Mouse (Mus musculus): Measurements from ENCODE around the gene Blvra. TPM values are rescaled to one million over a fixed set of nuclear protein-coding genes. Genes with fewer than 3 reads are reported as not detected.

Blvra gene
- polyA plus RNA-seq, 1 experiment = 18.3 TPM

- H3K9ac ChIP-seq (ENCODE audit: low read depth, poor library complexity, severe bottlenecking) = peak within 1 kb of the TSS; percentile 54
- no peak within 1 kb of the TSS for H3K27ac ChIP-seq (ENCODE audit: insufficient read depth, low read length)
- TF ChIP-seq POLR2A (IDR thresholded peaks at IDR 0.05; ENCODE audit: insufficient read depth, low read length) (peak; percentile 56), EP300 (IDR thresholded peaks at IDR 0.05; ENCODE audit: insufficient read depth, low read depth, low read length) (no peak), CTCF (IDR thresholded peaks at IDR 0.05; ENCODE audit: low read depth, low read length) (no peak)
- no peaks in the 10 kb centered on the region for H3K4me1 ChIP-seq (ENCODE audit: control insufficient read depth, insufficient read depth, low read length)
- no peaks in the 10 kb centered on the region; the same call in 1 of the 2 replicates for H3K27me3 ChIP-seq (ENCODE audit: control insufficient read depth, insufficient read depth, low read length, poor library complexity, severe bottlenecking)
- H3K36me3 ChIP-seq (ENCODE audit: control insufficient read depth, insufficient read depth, low read length, poor library complexity, severe bottlenecking) = peaks cover 5% of the 10 kb centered on the region; the same call in 1 of the 2 replicates
- peak within 1 kb of the TSS; percentile 75 for H3K4me3 ChIP-seq (ENCODE audit: low read depth, low read length)
- no peaks in the 10 kb centered on the region for H3K9me3 ChIP-seq (replicated peaks; ENCODE audit: control insufficient read depth, insufficient read depth, low read length, poor library complexity, severe bottlenecking)
Observed at GRCm38 (mm10) chr2:127143158-127144063, 72.9 kb downstream of the Blvra start, which contains the start of gene Itpripl1. Gene Itpripl1, minus strand, starts transcription at chr2:127143442.

GRCm38 (mm10) chr2:127145699-127146098 lies 75.2 kb downstream of the Blvra start:
- Histone ChIP-seq H3K4me3 (ENCODE audit: low read depth, low read length) (no peak overlapping the region), H3K36me3 (ENCODE audit: control insufficient read depth, insufficient read depth, low read length, poor library complexity, severe bottlenecking) (no peaks in the 10 kb centered on the region; the same call in 1 of the 2 replicates), H3K27ac (ENCODE audit: insufficient read depth, low read length) (no peak overlapping the region), H3K9me3 (replicated peaks; ENCODE audit: control insufficient read depth, insufficient read depth, low read length, poor library complexity, severe bottlenecking) (no peaks in the 10 kb centered on the region), H3K9ac (ENCODE audit: low read depth, poor library complexity, severe bottlenecking) (no peak overlapping the region), H3K4me1 (ENCODE audit: control insufficient read depth, insufficient read depth, low read length) (no peaks in the 10 kb centered on the region), H3K27me3 (ENCODE audit: control insufficient read depth, insufficient read depth, low read length, poor library complexity, severe bottlenecking) (no peaks in the 10 kb centered on the region; the same call in 1 of the 2 replicates)
- TF ChIP-seq EP300 (IDR thresholded peaks at IDR 0.05; ENCODE audit: insufficient read depth, low read depth, low read length) (no peak), POLR2A (IDR thresholded peaks at IDR 0.05; ENCODE audit: insufficient read depth, low read length) (no peak), CTCF (IDR thresholded peaks at IDR 0.05; ENCODE audit: low read depth, low read length) (no peak)

Other genes with a start within 250 kb of the Blvra start
- gene Trpm7, start 194.4 kb upstream of the Blvra start, polyA plus RNA-seq (2011; ENCODE audit: insufficient read depth, insufficient read length, low read depth, missing spikeins) = 82.5 and 83.3 TPM in 2 replicates
- 18.9 and 22.4 TPM in 2 replicates for gene Sppl2a, start 137.4 kb upstream of the Blvra start, polyA plus RNA-seq (2011; ENCODE audit: insufficient read depth, insufficient read length, low read depth, missing spikeins)
- 19.9 and 20.2 TPM in 2 replicates for gene Ap4e1, start 61.9 kb upstream of the Blvra start, polyA plus RNA-seq (2011; ENCODE audit: insufficient read depth, insufficient read length, low read depth, missing spikeins)
- 90.3 and 97.1 TPM in 2 replicates for gene Ncaph, start 63.3 kb downstream of the Blvra start, polyA plus RNA-seq (2011; ENCODE audit: insufficient read depth, insufficient read length, low read depth, missing spikeins)
- gene Itpripl1, start 72.8 kb downstream of the Blvra start, polyA plus RNA-seq (2011; ENCODE audit: insufficient read depth, insufficient read length, low read depth, missing spikeins) = 9.1 and 10.2 TPM in 2 replicates
- 1.9 and 2.4 TPM in 2 replicates for gene 1810024B03Rik, start 137.6 kb downstream of the Blvra start, polyA plus RNA-seq (2011; ENCODE audit: insufficient read depth, insufficient read length, low read depth, missing spikeins)
- 137 and 143 TPM in 2 replicates for gene Snrnp200, start 137.7 kb downstream of the Blvra start, polyA plus RNA-seq (2011; ENCODE audit: insufficient read depth, insufficient read length, low read depth, missing spikeins)
- gene Ciao1, start 177.2 kb downstream of the Blvra start, polyA plus RNA-seq (2011; ENCODE audit: insufficient read depth, insufficient read length, low read depth, missing spikeins) = 43.7 and 53.8 TPM in 2 replicates
- gene Tmem127, start 177.2 kb downstream of the Blvra start, polyA plus RNA-seq (2011; ENCODE audit: insufficient read depth, insufficient read length, low read depth, missing spikeins) = 21.7 and 22.3 TPM in 2 replicates
- 45.0 and 45.7 TPM in 2 replicates for gene Stard7, start 199.6 kb downstream of the Blvra start, polyA plus RNA-seq (2011; ENCODE audit: insufficient read depth, insufficient read length, low read depth, missing spikeins)